Mouse (Mus musculus) heart, embryonic 14.5 days (tissue): ENCODE measurements around the gene Cbln3. TPM values are rescaled to one million over a fixed set of nuclear protein-coding genes. Genes with fewer than 3 reads are reported as not detected.

Experiments
- polyA plus RNA-seq: library from polyadenylated mRNA; unstranded; fragments of >200 nt; fragmentation: Nextera tagmentation; extraction: Ambion mirVana; gene quantifications from 2 replicates; pipeline ENCODE4 v1.2.1, GENCODE M21; 2014

Cbln3 gene
- polyA plus RNA-seq, 1 experiment from 2014 or later: 0.61 TPM

Other genes starting within 250 kb of the Cbln3 start
- 65.7 and 68.4 TPM in 2 replicates for gene Ipo4, start 248.4 kb downstream of the Cbln3 start, polyA plus RNA-seq
- gene Gm49378, start 246.5 kb downstream of the Cbln3 start, polyA plus RNA-seq: 1.8 and 2.5 TPM in 2 replicates
- 86.6 and 90.0 TPM in 2 replicates for gene Tm9sf1, start 240.6 kb downstream of the Cbln3 start, polyA plus RNA-seq
- 0.35 and 0.46 TPM in 2 replicates for gene Tssk4, start 234.2 kb downstream of the Cbln3 start, polyA plus RNA-seq
- gene Mdp1, start 223.9 kb downstream of the Cbln3 start, polyA plus RNA-seq: 99.2 and 100 TPM in 2 replicates
- 40.6 and 40.9 TPM in 2 replicates for gene Gmpr2, start 212.5 kb downstream of the Cbln3 start, polyA plus RNA-seq
- 511 and 563 TPM in 2 replicates for gene Nedd8, start 212.3 kb downstream of the Cbln3 start, polyA plus RNA-seq
- gene Tinf2, start 202.6 kb downstream of the Cbln3 start, polyA plus RNA-seq: 28.7 and 31.6 TPM in 2 replicates
- 0.13 and 0.14 TPM in 2 replicates for gene Tgm1, start 170.5 kb downstream of the Cbln3 start, polyA plus RNA-seq
- gene Rabggta, start 162.1 kb downstream of the Cbln3 start, polyA plus RNA-seq: 20.1 and 20.5 TPM in 2 replicates
- 59.8 and 70.6 TPM in 2 replicates for gene Dhrs1, start 138.7 kb downstream of the Cbln3 start, polyA plus RNA-seq
- 21.3 and 25.2 TPM in 2 replicates for gene Nop9, start 138.7 kb downstream of the Cbln3 start, polyA plus RNA-seq
- 1.5 and 1.6 TPM in 2 replicates for gene Cideb, start 125.9 kb downstream of the Cbln3 start, polyA plus RNA-seq
- gene Ltb4r2, start 123.0 kb downstream of the Cbln3 start, polyA plus RNA-seq: 0.24 and 0.27 TPM in 2 replicates
- gene Ltb4r1, start 118.4 kb downstream of the Cbln3 start, polyA plus RNA-seq: 0.28 and 0.62 TPM in 2 replicates
- gene Adcy4, start 100.3 kb downstream of the Cbln3 start, polyA plus RNA-seq: 14.8 and 17.7 TPM in 2 replicates
- gene Ripk3, start 95.5 kb downstream of the Cbln3 start, polyA plus RNA-seq: 13.6 and 16.1 TPM in 2 replicates
- gene Nfatc4, start 61.2 kb downstream of the Cbln3 start, polyA plus RNA-seq: 7.6 and 11.0 TPM in 2 replicates
- gene Nynrin, start 30.4 kb downstream of the Cbln3 start, polyA plus RNA-seq: 11.0 and 12.4 TPM in 2 replicates
- gene Khnyn, start 555 bp upstream of the Cbln3 start, polyA plus RNA-seq: 5.7 and 6.1 TPM in 2 replicates
- 51.6 and 52.1 TPM in 2 replicates for gene Sdr39u1, start 15.9 kb upstream of the Cbln3 start, polyA plus RNA-seq
- 2.6 and 3.5 TPM in 2 replicates for gene Cma1, start 60.3 kb upstream of the Cbln3 start, polyA plus RNA-seq
- not detected in 2 replicates for gene Cma2, start 66.6 kb upstream of the Cbln3 start, polyA plus RNA-seq
- not detected in 2 replicates for gene Mcpt1, start 133.6 kb upstream of the Cbln3 start, polyA plus RNA-seq
- not detected in 2 replicates for gene Mcpt9, start 146.1 kb upstream of the Cbln3 start, polyA plus RNA-seq
- not detected in 2 replicates for gene Mcpt2, start 157.6 kb upstream of the Cbln3 start, polyA plus RNA-seq
- 0.49 and 0.90 TPM in 2 replicates for gene Mcpt4, start 177.9 kb upstream of the Cbln3 start, polyA plus RNA-seq
- 0.42 and 0.50 TPM in 2 replicates for gene Mcpt8, start 200.9 kb upstream of the Cbln3 start, polyA plus RNA-seq
- gene Ctsg, start 218.2 kb upstream of the Cbln3 start, polyA plus RNA-seq: 0.40 and 0.41 TPM in 2 replicates
- gene Gzme, start 236.2 kb upstream of the Cbln3 start, polyA plus RNA-seq: not detected in 2 replicates
- not detected in 2 replicates for gene Gzmd, start 248.2 kb upstream of the Cbln3 start, polyA plus RNA-seq